Mouse (Mus musculus) forebrain, embryonic 11.5 days (tissue): Measurements from ENCODE around the gene Tmbim4. TPM values are rescaled to one million over a fixed set of nuclear protein-coding genes. Genes with fewer than 3 reads are reported as not detected.
"Not testable (repeated sequence)": the region's sequence is repeated elsewhere in the genome, so short reads cannot be mapped to it uniquely, and the experiment has no call there.

Experiments
- ATAC-seq: fragments of 200-750 bp; cut with Nextera tagmentation; replicated peaks from 2 replicates; pipeline ENCODE4 v1.8.0; 2017; ENCODE audit warnings: moderate TSS enrichment; ENCODE audit not compliant: low FRiP score
- DNase-seq: peaks from one replicate; pipeline ENCODE4 v3.0.0-alpha.2; 2017; ENCODE audit warnings: low spot score
- H3K27ac ChIP-seq: fragments of 300-500 bp; sonication (generic); 2 replicates; pipeline ENCODE4 v1.5.1; 2014; ENCODE audit warnings: low read depth, low read length
- H3K27me3 ChIP-seq: fragments of 300-500 bp; sonication (generic); 2 replicates; pipeline ENCODE4 v1.6.1; 2014; ENCODE audit warnings: mild to moderate bottlenecking, low read length, mixed read lengths; ENCODE audit not compliant: control insufficient read depth, insufficient read depth
- H3K36me3 ChIP-seq: fragments of 300-500 bp; sonication (generic); 2 replicates; pipeline ENCODE4 v1.6.1; 2014; ENCODE audit warnings: mild to moderate bottlenecking, low read length, moderate library complexity, mixed read lengths; ENCODE audit not compliant: control insufficient read depth, insufficient read depth
- H3K4me1 ChIP-seq: fragments of 300-500 bp; sonication (generic); replicated peaks from 2 replicates; pipeline ENCODE4 v1.6.1; 2014; ENCODE audit warnings: low read length, mixed read lengths; ENCODE audit not compliant: control insufficient read depth, insufficient read depth
- H3K4me2 ChIP-seq: fragments of 300-500 bp; sonication (generic); 2 replicates; pipeline ENCODE4 v1.6.1; 2014; ENCODE audit warnings: low read depth, mild to moderate bottlenecking, low read length, moderate library complexity, mixed read lengths; ENCODE audit not compliant: severe bottlenecking
- H3K4me3 ChIP-seq: fragments of 300-500 bp; sonication (generic); 2 replicates; pipeline ENCODE4 v1.5.1; 2014; ENCODE audit warnings: low read depth, low read length
- H3K9ac ChIP-seq: fragments of 300-500 bp; sonication (generic); 2 replicates; pipeline ENCODE4 v1.6.1; 2014; ENCODE audit warnings: low read length
- H3K9me3 ChIP-seq: fragments of 300-500 bp; sonication (generic); 2 replicates; pipeline ENCODE4 v1.6.1; 2016; ENCODE audit warnings: low read length, mixed read lengths; ENCODE audit not compliant: control insufficient read depth
- WGBS: fragments of 180-500 bp; shearing (Covaris S2); extraction: QIAGEN DNeasy Blood & Tissue Kit; methylation state at CpG from one replicate; pipeline ENCODE4 v1.1.7; 2014; 5-methylcytosine and 5-hydroxymethylcytosine counted together
- polyA plus RNA-seq: library from polyadenylated mRNA; unstranded; fragments of >200 nt; fragmentation: Nextera tagmentation; extraction: Ambion mirVana; gene quantifications from 2 replicates; pipeline ENCODE4 v1.2.1, GENCODE M21; 2014

The Tmbim4 gene
- polyA plus RNA-seq, 1 experiment from 2014 or later = 74.0 TPM

DNA sequence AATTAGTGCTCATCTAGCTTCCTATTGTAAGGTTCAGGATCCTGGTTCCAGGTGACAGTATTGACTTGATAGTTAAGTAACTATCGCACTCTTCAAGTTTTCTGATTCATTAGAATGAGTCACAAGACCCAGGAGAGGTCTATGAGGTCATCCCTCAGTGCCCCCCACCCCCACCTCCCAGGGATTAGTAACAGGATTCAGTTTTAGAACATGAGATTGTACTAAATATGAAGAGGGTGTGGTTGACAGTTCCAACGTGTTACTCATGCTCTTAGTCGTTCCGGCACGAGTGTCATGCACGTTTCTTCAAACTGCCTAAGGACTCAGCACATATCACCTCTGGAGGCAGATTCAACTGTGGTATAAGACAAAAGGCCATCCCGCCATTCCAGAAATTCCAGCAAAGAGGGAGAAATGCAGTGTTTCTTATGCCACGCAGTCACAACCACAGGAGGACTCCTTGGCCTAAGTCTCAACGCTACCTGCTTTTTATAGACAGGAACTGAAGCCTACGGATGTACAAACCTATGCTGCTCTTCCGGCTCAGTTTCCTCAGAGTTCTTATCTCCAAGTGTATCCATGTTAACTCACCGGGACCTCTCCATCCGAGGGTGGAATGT lies 3.3 kb downstream of the Tmbim4 start:
- H3K4me1 ChIP-seq = peaks cover 5% of the 10 kb centered on the region; the same call in 1 of the 2 replicates
- WGBS = 85% methylated on average over 13 of the region's 13 CpGs
- H3K9ac ChIP-seq = no peak overlapping the region
- H3K36me3 ChIP-seq = no peaks in the 10 kb centered on the region
- ATAC-seq = no peak
- no peak overlapping the region for H3K4me3 ChIP-seq
- H3K27me3 ChIP-seq = peaks cover 12% of the 10 kb centered on the region
- H3K4me2 ChIP-seq = no peak overlapping the region
- H3K27ac ChIP-seq = no peak overlapping the region
- H3K9me3 ChIP-seq = no peaks in the 10 kb centered on the region
- no peak for DNase-seq

DNA sequence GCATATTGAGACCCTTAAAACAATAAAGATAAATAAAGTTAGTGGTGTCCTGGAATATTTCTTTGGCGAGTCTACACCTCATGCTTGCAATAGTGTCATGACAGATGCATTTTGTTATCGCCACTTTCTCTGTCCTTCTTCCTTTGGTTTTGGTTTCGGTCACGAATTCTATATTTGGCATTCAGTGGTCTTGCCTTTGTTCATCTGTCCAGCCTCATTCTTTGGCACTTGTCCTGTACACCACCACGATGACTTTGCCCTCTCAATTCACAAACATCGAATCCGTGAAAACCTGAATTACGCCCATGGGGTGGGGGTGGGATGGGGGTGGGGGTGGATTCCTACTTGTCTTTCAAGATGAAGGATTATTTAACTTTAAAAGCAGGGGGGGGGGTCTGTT lies 6.6 kb downstream of the Tmbim4 start:
- peak; percentile 47; the same call in 1 of the 2 replicates for ATAC-seq
- no peaks in the 10 kb centered on the region for H3K36me3 ChIP-seq
- H3K4me3 ChIP-seq = no peak overlapping the region
- no peak for DNase-seq
- no peaks in the 10 kb centered on the region for H3K4me1 ChIP-seq
- WGBS = 90% methylated on average over 8 of the region's 8 CpGs
- H3K9me3 ChIP-seq = no peaks in the 10 kb centered on the region; the same call in 1 of the 2 replicates
- H3K27ac ChIP-seq = no peak overlapping the region
- no peak overlapping the region for H3K4me2 ChIP-seq
- H3K27me3 ChIP-seq = no peaks in the 10 kb centered on the region
- H3K9ac ChIP-seq = no peak overlapping the region

DNA sequence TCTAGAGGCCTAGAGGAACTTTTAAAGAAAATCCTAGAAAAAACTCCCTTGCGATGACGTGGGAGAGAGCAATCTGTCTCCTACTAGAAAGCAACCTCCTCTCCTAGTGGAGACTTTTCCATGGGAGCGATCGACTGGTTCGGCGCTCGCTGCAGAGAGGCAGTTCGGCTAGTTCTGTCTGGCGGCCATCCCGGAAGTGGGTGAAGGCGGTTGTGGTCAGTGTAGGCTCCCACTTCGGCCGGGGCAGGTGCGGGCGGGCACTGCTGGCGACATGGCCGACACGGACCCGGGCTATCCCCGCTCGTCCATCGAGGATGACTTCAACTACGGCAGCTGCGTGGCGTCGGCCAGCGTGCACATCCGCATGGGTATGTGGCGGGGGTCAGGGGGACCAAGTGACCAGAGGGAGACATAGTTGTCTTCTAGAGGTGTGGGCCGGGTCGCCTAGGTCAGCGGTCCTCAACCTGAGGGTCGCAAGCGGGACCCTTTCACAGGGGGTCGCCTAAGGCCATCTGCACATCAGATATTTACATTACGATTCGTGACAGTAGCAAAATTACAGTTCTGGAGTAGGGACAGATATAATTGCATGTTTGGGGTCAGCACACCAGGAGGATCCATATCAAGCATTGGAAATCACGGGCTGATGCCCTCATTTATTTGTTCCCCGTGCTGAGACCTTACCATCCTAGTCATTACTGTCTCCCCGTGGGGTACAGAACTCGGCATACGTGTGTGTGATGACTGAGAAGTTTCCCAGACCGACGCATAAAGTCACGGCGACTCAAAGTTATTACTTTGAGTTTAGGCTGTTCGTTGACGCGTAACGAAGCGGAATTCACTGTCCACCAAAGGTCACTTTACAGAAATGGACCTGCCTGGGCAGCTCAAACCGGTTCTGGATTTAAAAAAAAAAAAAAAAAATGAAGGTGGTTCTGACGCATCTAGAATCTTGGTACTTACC lies 7.5 kb downstream of the Tmbim4 start:
- Histone ChIP-seq H3K4me1 (no peaks in the 10 kb centered on the region), H3K36me3 (no peaks in the 10 kb centered on the region), H3K27ac (no peak overlapping the region), H3K4me2 (peak overlapping the region; percentile 76), H3K27me3 (no peaks in the 10 kb centered on the region), H3K4me3 (peak overlapping the region; percentile 86), H3K9ac (peak overlapping the region; percentile 76), H3K9me3 (no peaks in the 10 kb centered on the region; the same call in 1 of the 2 replicates)
- peak; percentile 93 for DNase-seq
- ATAC-seq = peak; percentile 91
- WGBS = 6% methylated on average over 53 of the region's 53 CpGs

DNA sequence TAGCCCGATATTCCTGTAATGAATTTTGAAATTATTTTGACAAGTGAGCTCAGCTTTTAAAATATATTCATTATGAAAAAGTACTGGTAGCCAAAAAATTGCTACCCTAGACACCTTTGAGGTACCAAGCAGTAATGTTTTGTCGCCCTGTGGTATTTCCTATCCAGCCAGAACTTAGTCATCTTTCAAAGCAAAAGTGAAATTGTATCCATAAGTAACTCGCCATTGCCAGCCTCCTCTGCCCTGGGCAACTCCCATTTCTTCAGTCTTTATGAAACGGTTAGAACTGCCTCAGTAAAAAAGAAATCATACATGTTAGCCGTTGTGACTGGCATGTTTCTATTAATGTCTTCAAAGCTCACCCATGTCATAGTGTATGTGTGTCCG lies 8.1 kb downstream of the Tmbim4 start:
- no peak for ATAC-seq
- Histone ChIP-seq H3K27me3 (no peaks in the 10 kb centered on the region), H3K36me3 (no peaks in the 10 kb centered on the region), H3K4me3 (peak overlapping the region; percentile 86), H3K4me1 (no peaks in the 10 kb centered on the region), H3K9ac (no peak overlapping the region), H3K4me2 (peak overlapping the region; percentile 76), H3K9me3 (no peaks in the 10 kb centered on the region; the same call in 1 of the 2 replicates), H3K27ac (no peak overlapping the region)
- no peak for DNase-seq
- 79% methylated on average over 6 of the region's 6 CpGs for WGBS

DNA sequence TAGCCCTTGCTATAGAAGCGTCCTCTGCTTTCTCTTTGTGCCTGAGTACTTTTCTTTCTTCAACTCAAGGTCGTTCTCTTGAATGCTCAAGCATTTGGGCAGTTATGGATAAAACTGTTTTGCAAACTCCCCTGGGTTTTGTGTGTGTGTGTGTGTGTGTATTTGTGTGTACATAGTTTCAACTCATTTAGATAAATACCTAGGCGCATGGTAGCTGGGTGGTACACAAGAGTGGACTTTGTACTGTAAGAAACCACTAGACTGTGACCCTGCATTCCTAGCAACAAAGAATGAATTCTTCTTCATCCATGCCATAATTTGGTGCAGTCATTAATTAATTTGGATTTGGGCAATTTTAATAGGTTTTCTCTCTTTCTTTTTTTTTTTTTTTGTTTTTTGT lies 8.7 kb downstream of the Tmbim4 start:
- Histone ChIP-seq H3K27me3 (no peaks in the 10 kb centered on the region), H3K4me2 (no peak overlapping the region), H3K4me3 (no peak overlapping the region), H3K36me3 (no peaks in the 10 kb centered on the region), H3K27ac (no peak overlapping the region), H3K4me1 (no peaks in the 10 kb centered on the region), H3K9ac (no peak overlapping the region), H3K9me3 (no peaks in the 10 kb centered on the region; the same call in 1 of the 2 replicates)
- no peak for DNase-seq
- WGBS = 86% methylated on average over 3 of the region's 3 CpGs
- ATAC-seq = no peak

DNA sequence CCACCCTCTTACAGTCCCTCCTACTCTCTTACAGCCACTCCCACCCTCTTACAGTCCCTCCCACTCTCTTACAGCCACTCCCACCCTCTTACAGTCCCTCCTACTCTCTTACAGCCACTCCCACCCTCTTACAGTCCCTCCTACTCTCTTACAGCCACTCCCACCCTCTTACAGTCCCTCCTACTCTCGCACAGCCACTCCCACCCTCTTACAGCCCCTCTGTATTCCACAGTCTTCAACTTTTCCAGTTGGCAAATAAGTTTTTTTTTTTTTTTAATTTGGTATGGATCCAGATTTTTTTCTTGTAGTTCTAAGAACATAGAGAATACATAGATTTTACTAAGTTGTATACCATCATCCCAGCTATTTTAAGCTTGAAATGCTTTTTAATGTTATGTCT lies 15.7 kb downstream of the Tmbim4 start:
- H3K36me3 ChIP-seq, H3K4me1 ChIP-seq, H3K9me3 ChIP-seq, ATAC-seq, H3K27me3 ChIP-seq, H3K4me3 ChIP-seq, H3K9ac ChIP-seq, DNase-seq, H3K4me2 ChIP-seq, H3K27ac ChIP-seq: not testable (repeated sequence)
- whole genome bisulfite sequencing = 83% methylated on average over 1 of the region's 1 CpGs

DNA sequence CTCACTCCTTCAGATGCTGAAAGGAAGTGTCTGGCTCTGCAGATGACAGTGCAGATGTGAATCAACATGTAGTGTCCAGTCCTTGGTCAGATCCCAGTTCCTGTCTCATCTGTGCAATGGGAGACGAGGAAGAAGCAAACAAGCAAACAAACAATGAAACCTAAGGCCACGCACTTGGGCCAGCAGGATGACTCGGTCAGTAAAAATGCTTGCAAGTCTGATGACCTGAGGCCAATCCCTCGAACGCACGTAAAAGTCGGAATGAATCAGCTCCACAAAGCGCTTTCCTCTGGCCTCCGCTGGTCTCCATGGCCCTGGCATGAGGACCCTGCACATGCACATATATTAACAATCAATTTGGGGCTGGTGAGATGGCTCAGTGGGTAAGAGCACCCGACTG lies 17.6 kb downstream of the Tmbim4 start:
- ATAC-seq = no peak
- no peak for DNase-seq
- Histone ChIP-seq H3K4me3 (no peak overlapping the region), H3K27ac (no peak overlapping the region), H3K9ac (no peak overlapping the region), H3K4me1 (no peaks in the 10 kb centered on the region), H3K36me3 (no peaks in the 10 kb centered on the region), H3K9me3 (no peaks in the 10 kb centered on the region), H3K4me2 (no peak overlapping the region), H3K27me3 (no peaks in the 10 kb centered on the region)
- WGBS = 95% methylated on average over 10 of the region's 10 CpGs

DNA sequence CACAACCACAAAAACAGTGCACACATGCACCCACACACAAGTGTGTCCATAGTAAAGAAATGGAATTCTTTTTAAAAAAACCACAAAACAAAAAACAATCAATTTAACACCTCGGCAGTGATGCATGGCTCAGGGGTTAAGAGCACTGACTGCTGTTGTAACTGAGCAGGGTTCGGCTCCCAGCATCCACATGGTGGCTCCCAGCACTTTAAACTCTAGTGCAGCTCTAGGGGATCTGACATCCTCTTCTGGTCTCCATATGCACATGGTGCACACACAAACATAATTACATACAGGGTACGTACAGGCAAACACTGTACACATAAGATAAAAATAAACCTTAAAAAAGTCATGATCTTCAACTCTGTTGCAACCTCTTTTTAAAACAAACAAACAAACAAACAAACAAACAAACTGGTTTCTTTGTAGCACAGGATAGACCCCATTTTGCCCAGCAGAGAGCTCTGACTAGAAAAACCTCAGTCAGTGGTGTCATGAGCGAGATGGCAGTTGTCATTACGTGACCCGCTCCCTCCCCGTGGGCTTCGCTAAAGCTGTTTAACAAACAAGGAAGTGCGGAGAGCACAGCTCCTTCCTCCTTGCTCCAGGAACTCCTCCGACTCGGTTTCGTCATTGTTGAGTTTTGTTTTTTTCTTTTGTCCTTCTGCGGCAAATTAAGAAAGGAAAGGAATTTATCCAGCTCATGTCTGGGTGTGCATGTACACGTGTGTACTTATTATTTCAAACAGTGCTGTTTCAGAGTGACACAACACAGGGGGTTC lies 18.4 kb downstream of the Tmbim4 start:
- ATAC-seq (no peak), DNase-seq (no peak)
- WGBS = 89% methylated on average over 14 of the region's 14 CpGs

More for the DNA sequence above, 18.4 kb downstream of the Tmbim4 start:
- H3K36me3 ChIP-seq = no peaks in the 10 kb centered on the region
- H3K27ac ChIP-seq = no peak overlapping the region
- H3K9ac ChIP-seq = no peak overlapping the region
- H3K4me3 ChIP-seq = no peak overlapping the region
- H3K4me2 ChIP-seq = no peak overlapping the region
- no peaks in the 10 kb centered on the region for H3K27me3 ChIP-seq
- no peaks in the 10 kb centered on the region for H3K4me1 ChIP-seq
- H3K9me3 ChIP-seq = no peaks in the 10 kb centered on the region
